Mouse (Mus musculus): ENCODE data around the gene Efna4.

Gene Efna4

GRCm38 (mm10) chr3:89331561-89331960 is 6.3 kb downstream of the Efna4 start:
- 84% methylated on average over 13 of the region's 13 CpGs for WGBS

GRCm38 (mm10) chr3:89330948-89331347 is 6.9 kb downstream of the Efna4 start:
- WGBS = 57% methylated on average over 10 of the region's 10 CpGs

GRCm38 (mm10) chr3:89330346-89330745 is 7.5 kb downstream of the Efna4 start:
- WGBS = 63% methylated on average over 3 of the region's 3 CpGs

GRCm38 (mm10) chr3:89328623-89329022 is 9.2 kb downstream of the Efna4 start:
- 69% methylated on average over 4 of the region's 4 CpGs for WGBS

- WGBS = 75% methylated on average over 9 of the region's 9 CpGs
These were observed 10.4 kb downstream of the Efna4 start for GRCm38 (mm10) chr3:89327371-89327870.

- 97% methylated on average over 8 of the region's 8 CpGs for WGBS
These were observed 11.9 kb downstream of the Efna4 start for GRCm38 (mm10) chr3:89325882-89326281.

- WGBS = 1% methylated on average over 53 of the region's 53 CpGs
These were observed 15.2 kb downstream of the Efna4 start, which contains the start of gene Efna3 for GRCm38 (mm10) chr3:89322514-89323165. TSS of gene Efna3 (minus strand) at chr3:89322965.

GRCm38 (mm10) chr3:89322131-89322500 is 15.7 kb downstream of the Efna4 start:
- 3% methylated on average over 14 of the region's 14 CpGs for WGBS

GRCm38 (mm10) chr3:89321183-89322130 is 16.4 kb downstream of the Efna4 start:
- WGBS = 1% methylated on average over 62 of the region's 66 CpGs

- 2% methylated on average over 41 of the region's 41 CpGs for WGBS
These were observed 17.1 kb downstream of the Efna4 start for GRCm38 (mm10) chr3:89320581-89321182.

GRCm38 (mm10) chr3:89319591-89320350 is 18.1 kb downstream of the Efna4 start:
- 1% methylated on average over 58 of the region's 58 CpGs for WGBS

- 20% methylated on average over 21 of the region's 21 CpGs for WGBS
These were observed 18.7 kb downstream of the Efna4 start for GRCm38 (mm10) chr3:89318971-89319590.

- 71% methylated on average over 8 of the region's 8 CpGs for WGBS
These were observed 19.5 kb downstream of the Efna4 start for GRCm38 (mm10) chr3:89318316-89318715.

- 39% methylated on average over 5 of the region's 6 CpGs for WGBS
These were observed 20.6 kb downstream of the Efna4 start for GRCm38 (mm10) chr3:89317246-89317645.

- WGBS = 2% methylated on average over 4 of the region's 4 CpGs
These were observed 21.0 kb downstream of the Efna4 start for GRCm38 (mm10) chr3:89316833-89317232.

GRCm38 (mm10) chr3:89315930-89316831 is 21.6 kb downstream of the Efna4 start:
- WGBS = 12% methylated on average over 40 of the region's 40 CpGs

GRCm38 (mm10) chr3:89315195-89315929 is 22.5 kb downstream of the Efna4 start:
- 7% methylated on average over 26 of the region's 26 CpGs for WGBS

- WGBS = 34% methylated on average over 2 of the region's 2 CpGs
These were observed 23.0 kb downstream of the Efna4 start for GRCm38 (mm10) chr3:89314791-89315190.

GRCm38 (mm10) chr3:89314340-89314739 is 23.5 kb downstream of the Efna4 start:
- WGBS = 71% methylated on average over 5 of the region's 5 CpGs
